Mouse (Mus musculus) CD4-positive helper T cell, adult 2 months (primary cell): Measurements from ENCODE around the gene Fhdc1.

Source experiments
- DNase-seq: peaks from one replicate; pipeline ENCODE4 v3.0.0-alpha.2; 2012; ENCODE audit warnings: low read depth, missing footprints, low spot score

Gene Fhdc1

DNA sequence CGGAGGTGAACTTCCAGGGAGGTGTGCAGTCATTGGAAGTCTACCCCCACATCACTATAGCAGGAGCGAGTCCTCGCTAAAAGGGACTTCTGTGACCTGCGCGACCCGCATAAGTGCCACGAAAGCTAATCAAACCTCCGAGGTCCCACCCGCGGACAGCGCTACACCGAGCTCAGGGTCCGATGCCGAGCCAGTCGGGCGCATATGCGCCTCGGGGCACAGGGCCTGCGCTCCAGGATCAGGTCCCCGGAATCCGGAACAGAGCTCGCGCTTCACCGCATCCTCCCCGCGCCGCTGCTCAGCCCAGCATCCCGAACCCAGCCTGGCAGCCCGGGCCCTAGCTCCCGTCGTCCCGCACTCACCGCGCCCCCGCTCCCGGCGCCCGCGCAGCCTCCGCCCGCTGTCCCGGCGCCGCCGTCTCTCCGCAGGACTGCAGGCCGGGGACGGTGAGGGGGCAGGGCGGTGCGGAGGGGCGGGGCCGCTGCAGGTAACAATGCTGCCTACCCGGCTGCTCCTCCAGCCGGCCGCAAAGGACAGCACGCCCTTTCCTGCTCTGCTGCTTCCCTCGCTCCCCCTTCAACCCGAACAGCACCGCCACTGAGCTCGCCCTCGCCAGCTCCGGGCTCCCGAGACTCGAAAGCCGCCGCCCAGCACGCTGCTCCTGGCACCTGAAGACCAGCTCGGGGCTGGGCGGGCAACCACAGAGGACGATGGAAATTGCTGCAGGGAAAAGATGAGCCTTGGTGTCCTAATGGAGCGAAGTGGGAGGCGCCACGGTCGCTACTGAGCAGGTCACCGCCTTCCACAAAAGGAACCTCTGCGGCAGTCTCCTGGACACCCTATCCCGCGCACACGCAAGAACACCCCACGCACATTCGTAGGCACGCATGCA is at the start of gene Fhdc1:
Fhdc1 (minus strand) TSS at position 424 of the 892 bp plus-strand sequence.
- DNase-seq = peak; percentile 65

DNA sequence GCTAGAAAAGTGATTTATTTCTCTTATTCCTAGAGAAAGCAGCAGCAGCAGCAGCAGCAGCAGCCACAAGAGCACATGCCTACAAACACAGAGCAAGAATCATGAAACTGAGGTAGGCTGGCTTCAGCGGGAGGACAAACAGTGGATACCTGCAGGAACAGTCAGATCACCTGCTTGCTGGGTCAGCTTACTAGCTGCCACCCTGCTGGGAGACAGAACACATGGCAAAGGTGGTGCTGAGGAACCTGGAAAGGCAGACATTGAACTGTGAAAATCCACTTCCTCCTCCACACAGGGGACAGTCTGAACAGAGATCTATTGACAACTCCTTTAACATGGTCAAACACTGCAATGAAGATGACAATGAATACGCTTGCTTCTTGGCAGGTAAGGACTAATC is 48.8 kb upstream of the Fhdc1 start:
- DNase-seq = no peak

DNA sequence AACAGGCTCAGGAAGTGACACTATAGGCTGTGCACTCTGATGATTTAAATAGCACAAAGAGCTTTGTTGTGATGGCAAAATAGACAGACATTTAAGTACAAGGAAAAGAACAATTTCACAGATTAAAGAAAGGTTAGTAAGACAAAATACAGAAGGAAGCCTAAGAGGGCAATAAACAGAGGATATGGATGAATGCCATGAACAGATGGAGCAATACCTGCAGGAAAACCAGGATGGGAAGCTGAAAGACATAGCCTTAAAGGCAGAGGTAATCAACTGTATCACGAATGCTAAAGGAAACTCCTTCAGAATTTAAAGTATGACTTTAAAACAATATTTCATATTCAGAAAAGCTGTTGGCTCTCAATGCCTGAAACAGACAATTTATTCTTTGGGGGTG is 44.7 kb upstream of the Fhdc1 start:
- no peak for DNase-seq

DNA sequence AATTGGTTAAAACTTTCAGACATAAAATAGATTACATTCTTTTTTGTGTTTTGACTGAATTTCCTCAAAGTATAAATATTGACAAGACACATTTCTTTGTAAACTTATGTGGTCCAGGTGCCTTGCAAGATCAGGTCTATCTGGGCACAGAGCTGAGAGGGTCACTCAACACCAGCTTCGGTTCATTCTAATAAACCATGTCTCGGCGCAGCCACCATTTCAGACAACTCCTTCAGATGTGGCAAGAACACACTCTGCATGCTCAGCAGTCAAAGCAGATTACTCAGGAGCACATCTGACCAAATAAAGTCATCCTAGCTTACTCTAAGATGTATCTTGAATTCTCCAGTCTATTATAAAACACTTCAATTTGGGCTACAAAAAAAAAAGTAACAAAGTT is 35.9 kb upstream of the Fhdc1 start:
- no peak for DNase-seq

DNA sequence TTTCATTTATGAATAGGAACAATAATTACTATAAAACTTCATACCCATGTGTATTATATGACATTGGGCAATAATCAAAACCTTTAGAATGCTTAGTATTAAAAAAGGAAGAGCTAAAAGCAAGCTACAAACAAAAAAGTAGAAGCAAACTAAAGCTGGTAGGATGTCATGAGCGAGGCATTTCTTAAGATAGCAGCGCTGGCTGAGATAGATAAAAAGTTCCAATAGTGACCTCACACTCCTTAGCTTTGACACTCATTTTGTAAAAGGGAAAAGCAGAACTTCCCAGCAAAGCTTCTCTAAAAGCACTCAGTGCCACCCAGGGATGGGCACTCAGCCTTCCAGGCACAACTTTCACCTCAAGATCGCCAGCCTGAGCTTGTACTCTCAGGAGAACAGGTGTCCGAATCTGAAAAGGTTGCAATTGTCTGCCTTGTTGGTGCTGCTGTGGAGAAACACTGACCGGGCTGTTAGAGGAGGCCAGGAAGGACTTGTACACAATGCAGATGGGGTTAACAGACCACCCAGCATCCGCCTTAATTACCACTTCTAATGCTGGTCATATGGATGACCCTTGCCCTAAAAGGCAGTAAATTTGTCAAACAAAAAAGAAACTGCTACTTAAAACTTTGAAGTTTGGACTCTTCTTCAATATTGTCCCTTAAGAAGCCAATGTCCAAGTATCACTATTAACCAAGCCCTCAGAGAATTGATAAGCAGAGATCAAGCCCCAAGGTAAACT is 32.7 kb upstream of the Fhdc1 start:
- no peak for DNase-seq

DNA sequence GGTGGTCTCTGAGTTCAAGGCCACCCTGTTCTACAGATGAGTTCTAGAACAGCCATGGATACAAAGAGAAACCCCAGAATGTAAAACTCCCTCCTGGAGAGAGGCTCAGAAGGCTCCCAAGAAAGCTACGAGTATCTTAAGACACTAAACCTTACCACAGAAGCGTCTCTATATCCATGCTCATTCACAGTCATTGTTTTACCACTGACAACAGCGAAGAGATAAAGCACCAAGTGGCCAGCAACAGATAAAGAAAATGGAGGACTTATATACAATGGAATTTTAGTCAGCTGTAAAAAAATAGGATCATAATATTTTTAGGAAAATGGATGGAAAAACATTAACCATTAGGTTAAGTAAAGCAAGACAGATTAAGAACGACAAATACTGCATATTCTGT is 25.0 kb upstream of the Fhdc1 start:
- DNase-seq = no peak

DNA sequence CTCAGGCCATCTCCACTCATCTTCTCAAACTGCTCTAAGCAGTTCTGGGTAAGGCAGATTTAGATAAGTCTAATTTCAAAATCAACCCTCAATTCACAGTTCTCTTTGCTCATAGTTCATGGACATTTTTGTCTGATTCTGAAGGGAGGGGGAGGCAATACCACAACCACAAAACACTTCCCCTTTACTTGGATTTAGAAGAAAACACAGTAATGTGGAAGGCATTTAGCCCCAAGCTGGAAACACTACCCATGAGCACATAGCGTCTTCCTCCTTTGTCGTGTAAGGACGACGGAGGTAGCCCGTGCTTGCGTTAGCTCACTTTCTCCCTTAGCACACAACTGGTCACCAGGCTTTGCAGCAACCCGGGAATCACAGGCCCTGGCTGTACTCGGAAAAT is 24.1 kb upstream of the Fhdc1 start:
- no peak for DNase-seq

DNA sequence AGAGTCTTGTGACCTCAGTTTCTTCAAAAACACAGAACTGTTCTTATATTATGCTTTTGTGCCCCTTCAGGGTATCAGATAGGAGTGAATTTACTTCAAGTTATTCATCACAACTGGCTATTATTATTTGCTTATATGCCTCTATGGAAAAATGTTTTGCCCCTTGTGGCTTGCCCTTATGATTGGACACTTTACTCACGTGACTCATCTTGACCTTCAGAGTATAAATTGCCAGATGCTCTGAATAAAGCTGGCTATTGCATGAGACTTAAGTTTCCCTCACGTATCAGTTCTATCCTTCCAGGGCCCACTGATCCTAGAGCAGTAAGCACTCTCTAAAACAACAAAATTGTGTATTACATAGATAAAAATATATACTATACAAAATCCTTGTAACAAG is 21.9 kb upstream of the Fhdc1 start:
- DNase-seq = no peak

DNA sequence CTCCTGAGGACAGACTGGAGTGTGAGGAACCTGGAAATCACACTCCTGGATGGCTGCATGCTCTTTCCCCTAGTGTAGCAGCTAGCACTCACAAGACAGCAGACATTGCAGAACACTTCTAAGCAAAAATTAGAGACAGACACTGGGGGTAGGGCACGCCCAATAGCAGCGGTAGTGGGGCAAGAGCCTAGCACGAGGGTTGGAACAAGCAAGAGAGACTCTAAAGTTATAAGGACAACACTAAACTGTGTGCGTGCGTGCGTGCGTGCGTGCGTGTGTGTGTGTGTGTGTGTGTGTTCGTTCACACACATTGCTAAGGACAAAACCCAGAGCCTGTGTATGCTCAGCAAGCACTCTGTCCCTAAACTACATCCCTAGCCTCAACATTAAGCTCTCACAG is 20.3 kb upstream of the Fhdc1 start:
- no peak for DNase-seq

DNA sequence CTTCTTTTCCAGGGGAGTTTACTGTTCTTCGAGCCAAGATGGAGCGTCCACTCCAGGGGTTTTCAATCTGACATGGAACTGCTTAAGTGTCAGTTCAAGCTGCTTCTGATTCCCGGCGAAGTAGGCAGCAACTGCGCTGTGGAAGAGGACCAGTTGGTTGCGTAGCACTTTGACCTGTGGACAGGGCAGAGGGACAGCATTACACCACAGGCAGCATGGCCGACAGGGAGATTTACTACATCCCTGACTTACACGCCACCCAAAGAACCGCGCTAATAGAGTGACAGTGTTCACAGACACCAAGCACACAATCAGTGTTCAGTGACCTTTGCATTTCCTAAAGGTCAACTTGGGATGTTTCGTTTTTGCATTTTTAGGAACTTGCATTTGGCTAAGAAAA is 17.5 kb upstream of the Fhdc1 start:
- no peak for DNase-seq

DNA sequence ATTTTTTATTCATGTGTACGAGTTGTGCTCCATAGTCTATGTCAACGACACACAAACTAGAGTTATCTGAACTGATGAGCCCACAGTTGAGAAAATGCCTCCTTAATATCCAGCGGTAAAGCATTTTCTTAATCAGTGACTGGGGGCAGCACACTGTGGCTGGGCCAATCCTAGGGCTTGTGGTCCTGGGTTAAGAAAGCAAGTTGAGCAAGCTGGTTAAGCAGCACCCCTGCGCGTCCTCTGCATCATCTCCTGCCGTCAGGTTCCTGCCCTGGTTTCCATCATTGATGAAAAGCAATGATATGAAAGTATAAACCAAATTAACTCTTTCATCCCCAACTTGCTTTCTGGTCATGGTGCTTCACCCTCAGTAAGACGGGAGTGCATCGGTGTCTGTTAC is 12.4 kb upstream of the Fhdc1 start:
- DNase-seq = no peak

DNA sequence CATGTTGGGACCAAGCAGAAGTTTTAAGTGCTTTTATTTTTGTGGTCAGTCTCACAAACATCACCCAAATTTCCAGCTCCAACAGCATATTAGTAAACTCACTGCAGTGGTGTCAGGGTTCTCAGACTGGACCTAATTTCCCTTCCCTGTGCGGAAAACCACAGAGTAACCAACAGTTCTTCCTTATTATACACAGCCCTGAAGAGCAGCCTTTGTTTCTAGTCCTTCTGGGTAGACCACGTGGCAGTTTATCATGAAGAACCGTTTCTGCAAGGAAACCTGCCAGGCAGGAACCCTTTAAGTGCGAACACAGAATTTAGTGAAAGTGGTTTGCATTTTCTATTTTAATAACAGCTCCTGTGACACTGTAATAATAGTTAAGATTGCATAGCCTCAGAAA is 11.9 kb upstream of the Fhdc1 start:
- no peak for DNase-seq

DNA sequence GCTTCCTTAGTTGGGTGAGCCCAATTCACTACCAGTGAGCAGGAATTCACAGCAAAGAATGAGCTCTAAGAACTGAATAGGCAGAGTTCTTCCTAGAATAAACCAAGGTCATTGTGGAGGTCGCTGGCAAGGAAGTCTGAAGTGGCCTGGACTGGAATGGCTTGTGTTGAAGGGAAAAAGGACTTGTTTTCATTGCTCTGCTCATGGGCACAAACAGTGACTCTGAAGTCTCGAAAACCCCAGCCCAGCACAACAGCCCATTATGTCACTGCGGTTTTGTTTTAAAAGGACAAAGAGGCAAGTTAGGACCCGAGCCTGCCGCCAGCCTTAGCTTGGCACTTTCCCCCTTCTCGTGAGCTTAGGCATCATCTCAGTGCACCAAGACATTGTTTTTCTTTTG is 8.5 kb upstream of the Fhdc1 start:
- no peak for DNase-seq

DNA sequence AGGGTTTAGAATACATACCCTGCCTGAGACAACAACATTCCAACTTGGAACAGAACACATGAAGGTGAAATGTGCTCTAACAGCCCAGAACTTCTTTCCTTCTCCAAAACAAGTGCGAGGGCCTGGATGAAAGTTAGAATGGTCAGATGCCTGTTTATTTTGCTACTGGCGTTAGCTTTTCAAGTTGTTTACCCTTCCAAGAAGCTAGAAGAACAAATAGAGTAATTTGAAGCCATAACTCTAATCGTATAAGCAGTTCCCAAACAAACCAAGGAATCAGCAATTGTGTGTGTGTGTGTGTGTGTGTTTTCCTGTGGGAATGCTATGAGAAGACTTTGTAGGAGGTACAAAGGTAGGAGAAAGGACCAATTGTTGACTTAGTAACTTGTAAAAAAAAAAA is 4.7 kb upstream of the Fhdc1 start:
- DNase-seq = no peak

DNA sequence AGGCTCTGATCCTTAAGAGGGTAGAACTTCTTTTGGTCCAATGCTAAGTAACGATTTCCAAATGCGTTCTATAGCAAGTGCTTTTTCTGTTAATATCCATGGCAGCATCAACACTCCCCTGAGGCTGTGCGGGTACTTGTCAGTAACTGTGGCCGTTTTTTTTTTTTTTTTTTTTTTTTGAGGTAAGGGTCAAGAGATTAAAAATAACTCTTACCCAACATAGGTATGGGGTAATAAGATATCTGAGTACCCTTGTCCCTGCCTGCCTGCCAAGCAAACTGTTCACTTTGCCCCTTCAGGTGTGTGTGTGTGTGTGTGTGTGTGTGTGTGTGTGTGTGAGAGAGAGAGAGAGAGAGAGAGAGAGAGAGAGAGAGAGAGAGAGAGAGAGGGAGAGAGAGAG is 4.1 kb upstream of the Fhdc1 start:
- no peak for DNase-seq

DNA sequence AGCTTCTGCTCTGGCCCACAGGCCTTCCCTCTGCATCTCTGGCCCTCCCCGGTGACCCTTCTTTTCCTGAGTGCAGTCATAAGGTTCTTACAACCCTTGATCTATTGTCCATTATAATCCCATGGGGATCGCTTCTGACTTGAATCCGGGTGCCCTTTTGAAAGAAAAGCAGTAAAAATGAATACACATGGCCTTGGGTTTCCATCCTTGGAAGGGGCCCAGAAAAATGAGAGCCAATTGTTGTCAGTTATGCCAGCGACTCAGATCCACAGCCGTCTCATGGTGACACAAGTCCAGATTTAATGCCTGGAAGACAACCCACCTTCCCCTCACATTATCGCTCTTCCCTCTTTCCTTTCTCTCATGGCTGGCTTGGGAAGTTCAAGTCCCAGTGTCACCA is 1.9 kb upstream of the Fhdc1 start:
- no peak for DNase-seq

DNA sequence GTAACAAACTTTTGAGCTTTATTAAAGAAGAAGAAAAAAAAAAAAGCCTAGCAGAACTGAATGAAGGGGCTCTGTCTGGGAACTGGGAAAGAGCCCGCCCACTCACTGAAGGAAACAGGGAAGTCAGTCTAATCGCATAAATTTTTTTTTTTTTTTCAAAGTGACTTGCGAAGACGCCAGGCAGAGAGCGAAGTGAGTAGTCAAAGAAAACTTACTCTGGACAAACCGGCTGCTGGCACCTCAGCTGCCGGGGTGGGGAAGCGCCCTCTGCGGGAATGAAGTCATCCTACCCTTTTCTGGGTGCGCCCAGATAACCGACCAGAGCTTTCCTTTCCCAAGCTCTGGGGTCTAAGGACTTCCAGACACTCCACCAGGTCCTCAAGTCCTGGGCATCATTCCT is 875 bp upstream of the Fhdc1 start:
- no peak for DNase-seq

DNA sequence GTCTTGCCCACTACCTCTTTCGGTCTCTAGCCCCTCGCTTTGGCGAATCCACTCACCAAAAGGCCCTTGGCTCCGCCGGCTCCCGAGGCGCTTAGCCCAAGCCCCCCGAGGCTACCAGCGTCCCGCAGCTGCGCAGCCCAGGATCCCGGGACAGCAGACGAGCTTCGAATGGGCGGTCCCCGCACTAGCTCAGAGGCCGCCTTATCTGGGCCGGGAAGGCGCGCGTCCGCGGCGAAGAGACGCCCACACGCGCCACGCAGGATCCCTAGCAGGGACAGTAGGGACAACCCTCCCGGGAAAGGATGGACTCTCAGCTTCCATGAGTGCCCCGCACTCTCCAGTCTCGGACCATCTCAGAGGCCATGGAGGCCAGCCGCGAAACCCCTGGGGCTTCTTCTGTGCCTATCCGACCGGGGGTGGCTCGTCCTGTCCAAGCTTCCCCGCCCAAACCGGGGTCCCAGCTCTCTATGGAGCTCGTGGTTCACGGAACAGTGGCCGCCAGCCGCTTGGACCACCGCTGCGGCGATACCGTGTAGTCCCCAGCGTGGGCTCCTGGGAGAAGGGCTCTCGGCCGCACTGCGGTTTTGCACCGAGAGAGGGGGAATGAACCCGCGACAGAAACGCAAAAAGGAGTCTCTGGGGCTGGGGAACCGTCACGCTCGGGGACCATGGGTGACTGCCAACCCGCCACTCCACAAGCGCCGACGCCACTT is 780 bp downstream of the Fhdc1 start:
- DNase-seq = peak; percentile 35

DNA sequence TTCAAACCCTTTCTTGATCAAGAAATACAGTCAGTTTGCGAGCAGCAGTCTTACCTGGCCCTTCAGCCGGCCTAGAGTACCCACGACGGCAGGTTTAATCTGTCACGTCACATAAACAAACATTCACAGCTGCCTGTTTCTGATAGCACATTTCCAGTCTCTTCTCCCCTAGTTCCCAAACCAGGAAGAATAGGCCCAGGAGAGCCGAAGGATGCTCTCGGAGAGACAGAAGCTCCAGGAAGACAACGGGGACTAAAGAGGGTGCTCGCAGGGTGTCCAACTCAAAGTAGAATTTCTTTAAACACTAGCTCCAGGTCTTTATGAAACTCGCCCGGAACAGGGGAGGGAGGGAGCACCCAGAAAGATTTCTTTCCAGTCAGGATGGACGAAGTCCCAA is 1.3 kb downstream of the Fhdc1 start:
- no peak for DNase-seq

DNA sequence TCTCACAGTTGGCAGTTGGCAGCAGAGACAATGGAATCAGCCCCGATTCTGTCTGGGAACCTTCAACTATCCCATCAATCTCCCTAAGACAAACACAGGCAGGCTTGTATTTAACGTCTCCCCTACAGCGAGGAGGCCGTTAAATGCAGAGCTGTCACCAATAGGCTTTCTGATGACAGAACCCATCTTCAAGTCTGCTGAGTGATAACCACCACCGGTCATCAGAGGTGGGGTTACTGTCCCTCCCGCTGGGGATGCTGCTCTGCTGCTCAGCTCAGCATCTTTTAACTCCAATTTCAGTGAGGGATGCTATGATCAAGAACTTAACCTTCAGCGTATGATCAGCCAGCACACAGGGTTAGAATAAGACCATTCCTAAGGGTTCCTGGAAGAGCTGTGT is 2.0 kb downstream of the Fhdc1 start:
- no peak for DNase-seq

DNA sequence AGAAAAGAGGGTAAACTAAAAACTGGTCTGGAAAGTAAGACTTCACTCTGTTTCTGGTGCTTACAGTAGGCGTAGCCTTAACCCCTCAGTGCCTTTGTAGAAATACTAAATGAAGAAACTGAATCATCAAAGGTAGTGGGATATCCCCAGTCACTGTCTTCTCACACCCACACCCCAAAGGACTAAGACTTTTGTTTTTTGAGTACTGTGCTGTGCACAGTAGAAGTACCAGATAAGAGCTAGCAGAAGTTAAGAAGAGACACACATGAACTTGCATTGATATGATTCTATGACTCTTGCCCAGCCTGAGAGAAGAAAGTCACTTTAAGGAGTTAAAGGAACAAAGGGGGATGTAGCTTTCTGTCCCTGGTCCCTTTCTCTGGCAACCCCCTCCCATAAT is 2.7 kb downstream of the Fhdc1 start:
- no peak for DNase-seq

DNA sequence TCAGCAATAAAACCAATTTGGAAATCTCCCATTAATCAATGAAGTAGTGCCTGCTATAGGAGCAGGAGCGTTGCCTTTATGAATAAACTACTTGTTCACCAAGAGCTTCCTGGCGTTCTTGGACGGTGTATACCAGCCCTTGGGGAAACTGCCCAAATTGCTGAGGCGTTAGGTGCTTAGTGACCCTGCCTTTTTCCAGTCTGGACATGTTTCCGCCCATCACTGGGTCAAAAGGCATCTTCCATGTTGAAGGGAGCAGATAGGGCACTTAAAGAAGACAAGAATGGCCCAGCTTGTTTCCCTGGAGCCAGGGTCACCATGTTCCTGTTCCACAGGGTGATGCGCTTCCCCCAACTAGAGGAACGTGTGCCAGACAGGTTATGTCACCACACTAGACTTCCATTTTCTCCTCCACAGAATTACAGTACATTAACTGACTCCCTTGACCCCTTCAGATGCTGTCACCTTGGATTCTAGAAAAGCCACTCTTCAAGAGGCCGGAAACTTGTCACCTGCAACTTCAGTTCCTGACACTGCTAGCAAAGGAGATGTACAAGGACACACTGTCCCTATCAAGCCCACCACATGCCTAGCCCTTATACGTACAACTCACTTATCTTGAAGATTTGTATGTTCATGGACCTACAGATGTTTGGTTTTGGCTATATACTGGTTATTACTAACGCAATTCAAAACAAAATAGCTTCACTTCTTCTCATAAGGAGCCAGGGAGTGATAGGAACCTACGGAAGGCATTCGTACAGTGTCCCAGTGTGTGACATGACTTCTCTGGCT is 5.1 kb downstream of the Fhdc1 start:
- DNase-seq = no peak
